ENCODE assay signal across 8 mouse cellular contexts in the genomic region with DNA sequence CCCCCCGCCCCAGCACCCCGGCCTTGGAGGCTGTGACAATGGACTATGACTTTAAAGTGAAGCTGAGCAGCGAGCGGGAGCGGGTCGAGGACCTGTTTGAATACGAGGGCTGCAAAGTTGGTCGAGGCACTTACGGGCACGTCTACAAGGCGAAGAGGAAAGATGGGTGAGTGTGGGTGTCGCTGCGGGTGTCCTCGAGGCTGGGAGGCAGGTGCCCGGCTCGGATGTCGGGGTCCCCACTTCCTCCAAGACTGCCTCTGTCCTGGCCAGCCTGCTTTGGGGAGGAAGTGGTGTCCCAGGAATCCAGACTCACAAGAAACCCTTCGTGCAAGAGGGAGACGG. TPM values are rescaled to one million over a fixed set of nuclear protein-coding genes. Genes with fewer than 3 reads are reported as not detected.
DNase-seq lines count a peak whose midpoint lies in the region; ATAC-seq and TF ChIP-seq lines count a peak whose summit lies in the region.

No protein-coding gene starts in this region.

- TF ChIP-seq CTCF in heart, adult 2 months (IDR thresholded peaks at IDR 0.05), result no peak
- TF ChIP-seq CTCF in CH12.LX (conservative IDR thresholded peaks at IDR 0.05 in 1 of 2, IDR thresholded peaks at IDR 0.05 in 1 of 2; ENCODE audit: low read depth in 2 of 2, low read length in 2 of 2), result no peak

- under 1% methylated on average over 19 of the region's 19 CpGs for WGBS in heart, adult 2 months
- under 1% methylated on average over 19 of the region's 19 CpGs for WGBS in limb, embryonic 14.5 days
- under 1% methylated on average over 19 of the region's 19 CpGs for WGBS in midbrain, embryonic 16.5 days

- H3K9me3 ChIP-seq in CH12.LX (replicated peaks; ENCODE audit: low read length), result no peaks in the 10 kb centered on the region
- no peaks in the 10 kb centered on the region for H3K9me3 ChIP-seq in limb, embryonic 14.5 days (ENCODE audit: control insufficient read depth, low read length)
- no peaks in the 10 kb centered on the region for H3K9me3 ChIP-seq in midbrain, embryonic 16.5 days (replicated peaks; ENCODE audit: control insufficient read depth, low read length, poor library complexity, severe bottlenecking)

- H3K79me2 ChIP-seq in heart, adult 2 months (replicated peaks; ENCODE audit: control insufficient read depth, insufficient read depth, low read length), result peaks cover 7% of the 10 kb centered on the region
- H3K79me2 ChIP-seq in CH12.LX (replicated peaks; ENCODE audit: control insufficient read depth, extremely low read depth, insufficient read depth, poor library complexity, severe bottlenecking), result peaks cover 41% of the 10 kb centered on the region

- ATAC-seq in hematopoietic stem cell, adult 5-6 weeks (replicated peaks in 1 of 2; ENCODE audit: insufficient read depth in 1 of 2, low FRiP score in 2 of 2, low TSS enrichment in 1 of 2, low read depth in 1 of 2, poor library complexity in 2 of 2, severe bottlenecking in 2 of 2), result peak; percentile 15 to 33; a peak in 3 of 4 replicates
- ATAC-seq in limb, embryonic 14.5 days (ENCODE audit: low FRiP score, low read depth), result no peak
- no peak; the same call in none of the 2 replicates for ATAC-seq in midbrain, embryonic 16.5 days

- TF ChIP-seq RAD21 in CH12.LX (IDR thresholded peaks at IDR 0.05; ENCODE audit: low read depth, low read length), result no peak

- peak overlapping the region; percentile 60 for H3K4me2 ChIP-seq in CH12.LX (ENCODE audit: insufficient read depth, low read depth, poor library complexity, severe bottlenecking)
- H3K4me2 ChIP-seq in limb, embryonic 14.5 days (replicated peaks; ENCODE audit: low read depth, low read length, severe bottlenecking), result peak overlapping the region; percentile 85
- peak overlapping the region; percentile 87 for H3K4me2 ChIP-seq in midbrain, embryonic 16.5 days (ENCODE audit: low read length)

- no peaks in the 10 kb centered on the region for H3K27me3 ChIP-seq in heart, adult 2 months (ENCODE audit: control insufficient read depth, insufficient read depth, low read length)
- H3K27me3 ChIP-seq in CH12.LX (replicated peaks), result no peaks in the 10 kb centered on the region
- H3K27me3 ChIP-seq in limb, embryonic 14.5 days (ENCODE audit: control insufficient read depth, insufficient read depth, low read length), result no peaks in the 10 kb centered on the region
- no peaks in the 10 kb centered on the region for H3K27me3 ChIP-seq in midbrain, embryonic 16.5 days (ENCODE audit: control insufficient read depth, insufficient read depth, low read depth, low read length)

- peaks cover 12% of the 10 kb centered on the region for H3K36me3 ChIP-seq in heart, adult 2 months (ENCODE audit: control insufficient read depth, insufficient read depth, low read length)
- H3K36me3 ChIP-seq in CH12.LX (replicated peaks in 1 of 2; ENCODE audit: control insufficient read depth in 1 of 2, insufficient read depth in 1 of 2, low read length in 1 of 2), result peaks cover 6 to 10% of the 10 kb centered on the region in 2 experiments
- H3K36me3 ChIP-seq in limb, embryonic 14.5 days (ENCODE audit: control insufficient read depth, insufficient read depth, low read length), result no peaks in the 10 kb centered on the region
- no peaks in the 10 kb centered on the region for H3K36me3 ChIP-seq in midbrain, embryonic 16.5 days (ENCODE audit: control insufficient read depth, insufficient read depth, low read length)

- H3K4me1 ChIP-seq in heart, adult 2 months (ENCODE audit: control insufficient read depth, insufficient read depth, low read length), result peaks cover 7% of the 10 kb centered on the region
- H3K4me1 ChIP-seq in CH12.LX (ENCODE audit: control insufficient read depth in 1 of 2, insufficient read depth in 2 of 2), result peaks cover 0 to 26% of the 10 kb centered on the region in 2 experiments; a peak in 1 of 4 replicates
- H3K4me1 ChIP-seq in limb, embryonic 14.5 days (ENCODE audit: control insufficient read depth, insufficient read depth, low read length), result peaks cover 4% of the 10 kb centered on the region; the same call in 1 of the 2 replicates
- H3K4me1 ChIP-seq in midbrain, embryonic 16.5 days (ENCODE audit: control insufficient read depth, insufficient read depth, low read length), result peaks cover 28% of the 10 kb centered on the region

- TF ChIP-seq EP300 in heart, adult 2 months (IDR thresholded peaks at IDR 0.05; ENCODE audit: insufficient read depth, low read depth, low read length), result no peak
- no peak for TF ChIP-seq EP300 in CH12.LX (IDR thresholded peaks at IDR 0.05; ENCODE audit: low read length)

- intact Hi-C loops in heart, adult 2 months (cut with DNase I), result loop anchor here (1.0 to 5.0 kb wide), 2 partner anchors 10 to 56 kb away; partner anchors contain the start of gene Rnf6
- intact Hi-C loops in heart, postnatal 14 days (cut with DNase I), result loop anchor here (10.0 kb wide), 1 partner anchor 53 kb away; no protein-coding TSS in a partner anchor

- dilution Hi-C loops in CH12.LX (cut with MboI; ENCODE audit: extremely low pct_ligation_motif_present, extremely low pct_unique_long_range_greater_than_20kb, low sequenced_read_pairs), result no loop called here

- DNase-seq in heart, adult 2 months, result no peak
- DNase-seq in heart, postnatal 14 days, result no peak
- DNase-seq in CH12.LX (ENCODE audit: extremely low read depth), result no peak
- peak; percentile 47 for DNase-seq in embryo, embryonic 9.5 days (ENCODE audit: extremely low spot score)
- no peak for DNase-seq in limb, embryonic 14.5 days (ENCODE audit: low spot score)
- peak; percentile 43 to 55 for DNase-seq in thymus, adult 18-20 months

- H3K27ac ChIP-seq in heart, adult 2 months, result peak overlapping the region; percentile 93
- H3K27ac ChIP-seq in CH12.LX (ENCODE audit: insufficient read depth, low read depth), result peak overlapping the region; percentile 84; the same call in 1 of the 2 replicates
- H3K27ac ChIP-seq in limb, embryonic 14.5 days (replicated peaks; ENCODE audit: low read depth, low read length), result peak overlapping the region; percentile 96
- H3K27ac ChIP-seq in midbrain, embryonic 16.5 days (ENCODE audit: low read length), result peak overlapping the region; percentile 96

- in situ Hi-C loops in CH12.LX (cut with MboI; ENCODE audit: low pct_ligation_motif_present, low pct_unique_long_range_greater_than_20kb, low sequenced_read_pairs), result no loop called here

- H3K4me3 ChIP-seq in heart, adult 2 months, result peak overlapping the region; percentile 68
- H3K4me3 ChIP-seq in CH12.LX (replicated peaks in 1 of 3; ENCODE audit: low read depth in 2 of 3, low read length in 2 of 3, poor library complexity in 1 of 3), result peak overlapping the region; percentile 68 to 93 (median 82)
- H3K4me3 ChIP-seq in limb, embryonic 14.5 days (replicated peaks; ENCODE audit: low read length), result peak overlapping the region; percentile 77
- peak overlapping the region; percentile 79 for H3K4me3 ChIP-seq in midbrain, embryonic 16.5 days (ENCODE audit: low read depth, low read length)

- no peak for TF ChIP-seq POLR2A in heart, adult 2 months (IDR thresholded peaks at IDR 0.05; ENCODE audit: insufficient read depth, low read depth, low read length)
- TF ChIP-seq POLR2A in CH12.LX (IDR thresholded peaks at IDR 0.05; ENCODE audit: low read depth, low read length), result no peak
- TF ChIP-seq POLR2A in limb, embryonic 14.5 days (IDR thresholded peaks at IDR 0.05; ENCODE audit: borderline replicate concordance, extremely low read depth, insufficient read depth, insufficient read length), result no peak

- peak overlapping the region; percentile 93 for H3K9ac ChIP-seq in heart, adult 2 months (ENCODE audit: low read depth, low read length)
- H3K9ac ChIP-seq in CH12.LX (ENCODE audit: insufficient read depth, low read depth), result peak overlapping the region; percentile 65
- H3K9ac ChIP-seq in limb, embryonic 14.5 days (ENCODE audit: low read depth, low read length, severe bottlenecking), result peak overlapping the region; percentile 89
- H3K9ac ChIP-seq in midbrain, embryonic 16.5 days (ENCODE audit: low read depth, low read length), result peak overlapping the region; percentile 89

TF ChIP-seq in CH12.LX, 34 proteins besides CTCF, POLR2A, EP300 and RAD21 (continues in another document):
- no peak for TF ChIP-seq KAT2A (IDR thresholded peaks at IDR 0.05; ENCODE audit: insufficient replicate concordance, low read length)
- TF ChIP-seq USF1 (IDR thresholded peaks at IDR 0.05; ENCODE audit: low read depth, low read length), result no peak

RNA-seq across cellular contexts. Expression of gene Cdk8, which starts 0.6 kb away (rescaled TPM):
- 10 to 100 TPM; 15.5 to 15.6 TPM for total RNA-seq in heart, adult 2 months (2021)
- 15.0 and 18.8 TPM in 2 replicates for polyA plus RNA-seq in heart, adult 2 months (2012; rRNA removed)
- total RNA-seq in heart, postnatal 14 days (2021), result 10 to 100 TPM; 21.7 to 24.1 TPM
- 52.6 and 55.0 TPM in 2 replicates for total RNA-seq in CH12.LX (2012; rRNA removed)
- 99.1 and 112 TPM in 2 replicates for total RNA-seq in CH12.LX (2014; rRNA removed)
- polyA plus RNA-seq in CH12.LX (2012; ENCODE audit: insufficient read length, low read depth), result 65.4 and 69.9 TPM in 2 replicates
- total RNA-seq in hematopoietic stem cell, adult 5-6 weeks (2017), result 35.8 and 42.7 TPM in 2 replicates
- polyA plus RNA-seq in limb, embryonic 14.5 days (2012; rRNA removed), result 68.3 and 75.1 TPM in 2 replicates
- 27.1 and 28.0 TPM in 2 replicates for polyA plus RNA-seq in limb, embryonic 14.5 days (2014; fragmentation: Nextera tagmentation; extraction: Ambion mirVana)
- 17.5 and 22.5 TPM in 2 replicates for polyA plus RNA-seq in midbrain, embryonic 16.5 days (2015; fragmentation: Nextera tagmentation; extraction: Ambion mirVana)

RNA-seq across cellular contexts. Expression of gene Rnf6, which starts 10.3 kb away (rescaled TPM):
- total RNA-seq in heart, adult 2 months (2021), result 10 to 100 TPM; 40.6 to 43.1 TPM
- 15.6 and 24.8 TPM in 2 replicates for polyA plus RNA-seq in heart, adult 2 months (2012; rRNA removed)
- total RNA-seq in heart, postnatal 14 days (2021), result 10 to 100 TPM; 42.1 to 42.3 TPM
- 20.7 and 21.4 TPM in 2 replicates for total RNA-seq in CH12.LX (2012; rRNA removed)
- 15.9 and 19.1 TPM in 2 replicates for total RNA-seq in CH12.LX (2014; rRNA removed)
- polyA plus RNA-seq in CH12.LX (2012; ENCODE audit: insufficient read length, low read depth), result 22.7 and 24.1 TPM in 2 replicates
- 54.3 and 74.0 TPM in 2 replicates for total RNA-seq in hematopoietic stem cell, adult 5-6 weeks (2017)
- polyA plus RNA-seq in limb, embryonic 14.5 days (2012; rRNA removed), result 16.6 and 25.4 TPM in 2 replicates
- 36.6 and 37.8 TPM in 2 replicates for polyA plus RNA-seq in limb, embryonic 14.5 days (2014; fragmentation: Nextera tagmentation; extraction: Ambion mirVana)
- polyA plus RNA-seq in midbrain, embryonic 16.5 days (2015; fragmentation: Nextera tagmentation; extraction: Ambion mirVana), result 31.4 and 32.9 TPM in 2 replicates

RNA-seq across cellular contexts. Expression of gene 1700001J03Rik, which starts 46.5 kb away (rescaled TPM):
- total RNA-seq in heart, adult 2 months (2021), result under 1 TPM in 1 of 2 experiments, not detected in 1; 0.55 TPM
- polyA plus RNA-seq in heart, adult 2 months (2012; rRNA removed), result 0.68 and 0.88 TPM in 2 replicates
- total RNA-seq in heart, postnatal 14 days (2021), result under 1 TPM in 1 of 2 experiments, not detected in 1; 0.65 TPM
- not detected in 2 replicates for total RNA-seq in CH12.LX (2012; rRNA removed)
- total RNA-seq in CH12.LX (2014; rRNA removed), result not detected in 2 replicates
- polyA plus RNA-seq in CH12.LX (2012; ENCODE audit: insufficient read length, low read depth), result 0.44 TPM in 1 of 2 replicates, not detected in the other
- not detected in 2 replicates for total RNA-seq in hematopoietic stem cell, adult 5-6 weeks (2017)
- 0.38 and 0.68 TPM in 2 replicates for polyA plus RNA-seq in limb, embryonic 14.5 days (2012; rRNA removed)
- polyA plus RNA-seq in limb, embryonic 14.5 days (2014; fragmentation: Nextera tagmentation; extraction: Ambion mirVana), result not detected in 2 replicates
- polyA plus RNA-seq in midbrain, embryonic 16.5 days (2015; fragmentation: Nextera tagmentation; extraction: Ambion mirVana), result not detected in 2 replicates

Comparison
In these comparisons a context has a peak if more than half of its experiments do, and no peak if none do; other contexts are left out.
1. DNase-seq: peak in embryo, embryonic 9.5 days (single experiment) and thymus, adult 18-20 months (2 of 2); none in heart, adult 2 months (0 of 2), heart, postnatal 14 days (0 of 2), CH12.LX (single experiment) and limb, embryonic 14.5 days (single experiment).
2. ATAC-seq: peak in hematopoietic stem cell, adult 5-6 weeks (2 of 2); none in limb, embryonic 14.5 days (single experiment) and midbrain, embryonic 16.5 days (single experiment).
3. Peak in every context shown above with its lines, with median percentiles within 50 percentile points of each other: H3K27ac ChIP-seq, H3K4me3 ChIP-seq, H3K9ac ChIP-seq and H3K4me2 ChIP-seq.